Mouse (Mus musculus): ENCODE results near the gene Lin28b. TPM values are rescaled to one million over a fixed set of nuclear protein-coding genes. Genes with fewer than 3 reads are reported as not detected.
A peak's percentile ranks its signal among the peaks of the same experiment; 100 is the strongest.

Lin28b gene
- polyA plus RNA-seq, 2 experiments, result 1.1 to 1.2 TPM

DNA sequence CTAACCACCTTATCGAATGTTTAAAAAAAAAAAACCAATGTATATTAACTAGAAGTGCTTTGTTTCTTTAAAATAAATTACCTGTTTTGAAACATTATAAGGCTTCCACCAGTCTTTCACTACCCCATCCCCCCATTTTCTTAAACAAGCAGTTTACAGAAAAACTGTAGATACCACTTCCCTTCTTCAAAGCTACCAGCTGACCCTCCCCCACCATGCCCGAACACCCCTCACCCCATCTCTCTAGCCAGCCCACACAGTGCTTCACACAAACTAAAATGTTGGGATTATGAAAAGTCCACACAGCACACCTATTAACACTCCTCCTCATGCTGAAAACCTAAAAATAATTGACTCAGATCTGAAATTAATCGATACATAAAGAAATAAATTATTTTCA is 14.9 kb downstream of the Lin28b start:
- TF ChIP-seq POLR2A (IDR thresholded peaks at IDR 0.05; ENCODE audit: borderline replicate concordance, extremely low read depth, insufficient read depth, insufficient read length), result no peak
- Histone ChIP-seq H3K36me3 (ENCODE audit: control insufficient read depth, insufficient read depth, low read length) (no peaks in the 10 kb centered on the region), H3K27me3 (ENCODE audit: control insufficient read depth, insufficient read depth, low read length) (peaks cover 24% of the 10 kb centered on the region), H3K9ac (ENCODE audit: low read depth, low read length, severe bottlenecking) (no peak overlapping the region), H3K4me3 (replicated peaks; ENCODE audit: low read length) (no peak overlapping the region), H3K27ac (replicated peaks; ENCODE audit: low read depth, low read length) (no peak overlapping the region), H3K4me2 (replicated peaks; ENCODE audit: low read depth, low read length, severe bottlenecking) (0 out of 2 replicates have a peak overlapping the region, but pooled peaks have one; percentile 5), H3K4me1 (ENCODE audit: control insufficient read depth, insufficient read depth, low read length) (peaks cover 9% of the 10 kb centered on the region), H3K9me3 (ENCODE audit: control insufficient read depth, low read length) (no peaks in the 10 kb centered on the region)
- no peak for ATAC-seq (ENCODE audit: low FRiP score, low read depth)
- DNase-seq (ENCODE audit: low spot score), result no peak
- 14% methylated on average over 3 of the region's 3 CpGs for WGBS

DNA sequence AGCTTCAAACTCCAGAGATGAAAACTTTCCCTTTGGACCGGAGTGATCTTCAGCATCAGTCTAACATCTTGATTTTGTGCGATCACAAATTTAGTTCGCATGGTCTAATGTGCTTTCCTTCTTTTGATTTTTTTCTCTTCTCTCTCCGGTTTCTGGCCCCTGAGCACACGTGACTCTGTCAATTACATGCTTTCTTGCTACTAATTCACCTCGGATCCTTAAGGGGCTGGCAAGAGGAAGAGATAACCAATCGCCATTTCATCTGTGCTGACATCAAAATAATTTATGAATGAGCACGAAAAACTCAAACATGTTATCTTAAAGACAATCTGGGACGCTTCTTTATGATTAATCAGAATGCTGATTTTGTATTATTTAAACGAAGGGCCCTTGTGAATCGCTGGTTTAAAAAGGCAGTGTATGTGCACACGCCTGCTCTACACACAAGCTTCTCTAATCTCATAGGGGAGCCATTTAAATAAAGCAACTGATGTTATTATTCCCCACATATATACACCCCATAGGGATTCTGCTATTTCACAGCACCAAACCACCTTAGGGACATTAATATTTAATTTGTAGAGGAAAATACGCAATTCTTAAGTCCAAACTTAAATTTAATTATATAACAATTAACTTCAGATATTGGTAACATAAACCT is 16.0 kb downstream of the Lin28b start:
- peak; percentile 8 for DNase-seq (ENCODE audit: low spot score)
- 2% methylated on average over 13 of the region's 13 CpGs for WGBS
- H3K4me1 ChIP-seq (ENCODE audit: control insufficient read depth, insufficient read depth, low read length), result peaks cover 9% of the 10 kb centered on the region
- H3K9me3 ChIP-seq (ENCODE audit: control insufficient read depth, low read length), result no peaks in the 10 kb centered on the region
- TF ChIP-seq POLR2A (IDR thresholded peaks at IDR 0.05; ENCODE audit: borderline replicate concordance, extremely low read depth, insufficient read depth, insufficient read length), result no peak
- no peaks in the 10 kb centered on the region for H3K36me3 ChIP-seq (ENCODE audit: control insufficient read depth, insufficient read depth, low read length)
- peak overlapping the region; percentile 47 for H3K4me3 ChIP-seq (replicated peaks; ENCODE audit: low read length)
- ATAC-seq (ENCODE audit: low FRiP score, low read depth), result peak; percentile 45; the same call in 1 of the 2 replicates
- H3K27ac ChIP-seq (replicated peaks; ENCODE audit: low read depth, low read length), result 0 out of 2 replicates have a peak overlapping the region, but pooled peaks have one; percentile 55
- H3K27me3 ChIP-seq (ENCODE audit: control insufficient read depth, insufficient read depth, low read length), result peaks cover 24% of the 10 kb centered on the region
- peak overlapping the region; percentile 61 for H3K9ac ChIP-seq (ENCODE audit: low read depth, low read length, severe bottlenecking)
- peak overlapping the region; percentile 84 for H3K4me2 ChIP-seq (replicated peaks; ENCODE audit: low read depth, low read length, severe bottlenecking)

DNA sequence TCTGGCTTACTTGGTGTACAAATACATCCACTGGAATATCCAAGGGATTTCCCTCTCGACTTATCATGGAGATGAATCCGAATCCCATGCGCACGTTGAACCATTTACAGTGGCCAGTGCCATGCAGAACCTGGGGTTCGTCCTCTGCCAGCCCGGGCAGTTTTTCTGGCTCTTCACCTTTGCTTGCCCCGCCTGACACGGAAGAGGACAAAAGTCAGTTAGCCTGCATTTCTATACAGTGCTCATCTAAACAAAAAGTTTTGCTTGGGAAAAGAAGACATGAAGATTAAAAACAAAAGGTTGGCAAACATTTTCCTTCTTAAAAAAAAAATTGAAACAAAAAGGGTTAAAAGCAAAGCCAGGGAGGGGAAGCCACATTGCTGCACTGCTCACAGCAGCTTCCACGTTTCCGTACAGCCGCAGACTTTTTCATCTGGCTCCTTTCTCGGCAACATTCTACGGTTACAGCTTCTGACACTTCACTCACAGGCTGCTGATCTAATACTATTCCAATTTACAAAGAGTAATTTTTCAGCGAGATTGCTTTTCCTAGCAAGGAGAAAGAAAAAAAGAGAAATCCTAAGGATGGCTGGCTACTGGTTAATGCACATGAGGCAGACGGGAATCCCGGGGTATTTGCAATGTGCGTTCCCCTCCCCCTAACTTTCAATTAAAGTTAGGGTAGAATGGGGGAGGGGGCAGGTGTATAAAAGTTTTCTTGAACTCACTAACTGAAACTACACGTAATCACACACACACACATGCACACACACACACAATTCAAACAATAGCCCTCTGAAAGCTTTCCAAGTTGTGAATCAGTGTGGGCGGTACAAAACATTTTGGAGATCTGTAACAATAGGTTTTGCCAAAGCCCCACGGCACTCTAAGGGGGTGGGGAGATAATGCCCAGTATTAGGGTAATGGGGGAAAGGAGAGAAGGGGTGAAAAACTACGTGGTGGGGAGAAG is 16.9 kb downstream of the Lin28b start:
- peak; percentile 71 for ATAC-seq (ENCODE audit: low FRiP score, low read depth)
- Histone ChIP-seq H3K36me3 (ENCODE audit: control insufficient read depth, insufficient read depth, low read length) (no peaks in the 10 kb centered on the region), H3K9me3 (ENCODE audit: control insufficient read depth, low read length) (no peaks in the 10 kb centered on the region), H3K27me3 (ENCODE audit: control insufficient read depth, insufficient read depth, low read length) (peaks cover 24% of the 10 kb centered on the region), H3K9ac (ENCODE audit: low read depth, low read length, severe bottlenecking) (peak overlapping the region; percentile 61), H3K4me3 (replicated peaks; ENCODE audit: low read length) (peak overlapping the region; percentile 47), H3K4me2 (replicated peaks; ENCODE audit: low read depth, low read length, severe bottlenecking) (peak overlapping the region; percentile 84), H3K4me1 (ENCODE audit: control insufficient read depth, insufficient read depth, low read length) (peaks cover 9% of the 10 kb centered on the region), H3K27ac (replicated peaks; ENCODE audit: low read depth, low read length) (peak overlapping the region; percentile 55; the same call in 1 of the 2 replicates)
- peak; percentile 62 for DNase-seq (ENCODE audit: low spot score)
- TF ChIP-seq POLR2A (IDR thresholded peaks at IDR 0.05; ENCODE audit: borderline replicate concordance, extremely low read depth, insufficient read depth, insufficient read length), result no peak
- WGBS, result under 1% methylated on average over 21 of the region's 21 CpGs

DNA sequence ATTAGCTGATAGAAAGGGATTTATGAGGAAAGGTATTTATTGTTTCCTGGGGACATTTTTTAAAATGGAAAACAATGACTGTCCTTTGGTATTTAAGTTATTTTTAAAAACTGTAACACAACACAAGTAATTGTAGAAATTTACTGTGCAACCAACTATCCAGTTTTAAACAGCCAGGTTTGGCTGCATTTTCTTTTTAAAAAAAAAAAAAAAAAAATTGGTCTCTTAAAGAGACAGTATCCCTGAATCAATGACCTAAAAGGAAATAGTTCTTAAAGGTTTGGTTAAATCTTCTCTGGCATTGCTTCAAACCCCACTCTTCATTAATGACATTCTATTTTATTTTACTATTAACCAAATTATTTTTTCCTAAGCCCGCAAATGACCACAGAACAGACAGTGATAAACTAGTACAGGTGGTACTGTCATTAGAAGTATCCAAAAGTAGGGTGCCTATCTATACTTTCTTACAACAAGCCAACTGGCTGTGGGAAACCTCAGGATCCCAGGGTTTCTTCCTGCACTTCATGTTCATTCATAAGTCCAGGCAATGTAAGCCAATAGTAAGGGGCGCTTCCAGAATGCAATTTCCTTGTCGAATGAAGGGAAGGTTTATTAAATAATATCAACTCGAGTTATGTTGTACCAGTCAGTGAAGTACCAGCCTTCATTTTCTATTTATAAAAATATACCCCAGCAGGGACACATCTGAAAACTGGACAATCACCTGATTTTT is 17.8 kb downstream of the Lin28b start:
- WGBS, result 14% methylated on average over 4 of the region's 4 CpGs
- 0 out of 2 replicates have a peak overlapping the region, but pooled peaks have one; percentile 12 for H3K9ac ChIP-seq (ENCODE audit: low read depth, low read length, severe bottlenecking)
- peak overlapping the region; percentile 84 for H3K4me2 ChIP-seq (replicated peaks; ENCODE audit: low read depth, low read length, severe bottlenecking)
- no peak for DNase-seq (ENCODE audit: low spot score)
- H3K36me3 ChIP-seq (ENCODE audit: control insufficient read depth, insufficient read depth, low read length), result no peaks in the 10 kb centered on the region
- H3K4me3 ChIP-seq (replicated peaks; ENCODE audit: low read length), result peak overlapping the region; percentile 47
- no peak overlapping the region for H3K27ac ChIP-seq (replicated peaks; ENCODE audit: low read depth, low read length)
- peaks cover 19% of the 10 kb centered on the region for H3K27me3 ChIP-seq (ENCODE audit: control insufficient read depth, insufficient read depth, low read length)
- H3K9me3 ChIP-seq (ENCODE audit: control insufficient read depth, low read length), result no peaks in the 10 kb centered on the region
- peaks cover 6% of the 10 kb centered on the region for H3K4me1 ChIP-seq (ENCODE audit: control insufficient read depth, insufficient read depth, low read length)
- no peak for ATAC-seq (ENCODE audit: low FRiP score, low read depth)
- no peak for TF ChIP-seq POLR2A (IDR thresholded peaks at IDR 0.05; ENCODE audit: borderline replicate concordance, extremely low read depth, insufficient read depth, insufficient read length)

DNA sequence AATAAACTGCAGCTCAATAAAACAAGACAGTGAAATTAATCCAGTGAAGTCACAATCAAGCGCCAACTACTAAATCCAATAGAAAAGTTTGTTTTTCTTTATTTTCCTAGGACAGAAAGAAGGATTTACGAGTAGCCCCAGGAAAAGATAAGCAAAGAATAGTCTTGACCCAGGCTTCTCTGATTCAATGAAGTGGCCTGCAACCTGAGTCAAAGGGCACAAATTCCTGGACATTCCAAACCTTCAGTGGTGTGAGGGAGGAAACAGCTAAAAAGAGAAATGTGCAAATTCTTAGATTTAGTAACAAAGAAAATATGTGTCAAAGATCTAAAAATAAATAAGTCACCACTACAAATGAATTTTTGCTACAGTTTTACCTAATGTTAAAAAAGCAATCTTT is 27.6 kb downstream of the Lin28b start:
- no peak for ATAC-seq (ENCODE audit: low FRiP score, low read depth)
- Histone ChIP-seq H3K36me3 (ENCODE audit: control insufficient read depth, insufficient read depth, low read length) (no peaks in the 10 kb centered on the region), H3K9me3 (ENCODE audit: control insufficient read depth, low read length) (no peaks in the 10 kb centered on the region), H3K27ac (replicated peaks; ENCODE audit: low read depth, low read length) (no peak overlapping the region), H3K9ac (ENCODE audit: low read depth, low read length, severe bottlenecking) (no peak overlapping the region), H3K4me1 (ENCODE audit: control insufficient read depth, insufficient read depth, low read length) (no peaks in the 10 kb centered on the region), H3K4me2 (replicated peaks; ENCODE audit: low read depth, low read length, severe bottlenecking) (no peak overlapping the region), H3K4me3 (replicated peaks; ENCODE audit: low read length) (no peak overlapping the region), H3K27me3 (ENCODE audit: control insufficient read depth, insufficient read depth, low read length) (no peaks in the 10 kb centered on the region)
- 51% methylated on average over 2 of the region's 2 CpGs for WGBS
- no peak for TF ChIP-seq POLR2A (IDR thresholded peaks at IDR 0.05; ENCODE audit: borderline replicate concordance, extremely low read depth, insufficient read depth, insufficient read length)
- DNase-seq (ENCODE audit: low spot score), result no peak

Data from limb, embryonic 14.5 days (tissue).